Mouse (Mus musculus): ENCODE measurements at regions not wholly inside any gene's neighbourhood (a gene's known extent, or its start where the extent isn't known, plus 50 kb on each side); places are given as distances from the start of the nearest gene placed in this dataset.

DNA sequence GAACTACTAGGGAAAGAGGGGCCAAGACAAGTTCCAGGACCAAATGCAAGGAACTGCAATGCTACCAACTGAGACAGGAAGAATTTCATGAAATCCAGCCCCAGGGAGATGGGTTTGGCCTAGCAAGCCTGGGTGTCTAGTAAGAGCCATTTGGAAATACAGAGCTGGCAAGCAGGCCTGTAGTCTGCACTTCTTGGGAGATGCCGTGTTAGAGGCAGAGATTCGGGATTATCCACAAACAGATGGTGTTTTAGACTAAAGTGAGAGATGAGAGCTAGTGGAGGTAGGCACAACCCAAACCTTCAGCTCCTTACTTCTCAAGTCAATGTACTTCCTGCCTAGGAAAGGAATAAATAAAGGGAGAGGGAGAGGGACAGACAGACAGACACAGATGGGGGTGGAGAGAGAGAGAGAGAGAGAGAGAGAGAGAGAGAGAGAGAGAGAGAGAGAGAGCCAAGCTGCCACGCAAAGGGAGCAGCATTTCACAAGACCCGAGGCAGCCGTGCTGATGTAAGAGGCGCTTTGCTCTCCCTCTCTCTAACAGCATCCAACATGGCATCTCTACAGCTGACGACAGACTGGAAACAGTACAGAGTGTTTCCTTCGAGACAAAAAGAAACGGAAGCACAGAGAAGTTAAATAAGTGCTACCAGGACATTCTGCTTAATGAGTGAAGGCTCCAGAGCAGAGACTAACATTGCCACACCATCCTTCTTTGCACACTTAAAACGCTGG lies 182.9 kb downstream of the Irs2 start (continued):
- no peak for TF ChIP-seq RCOR1 (IDR thresholded peaks at IDR 0.05; ENCODE audit: low read depth, low read length)

DNA sequence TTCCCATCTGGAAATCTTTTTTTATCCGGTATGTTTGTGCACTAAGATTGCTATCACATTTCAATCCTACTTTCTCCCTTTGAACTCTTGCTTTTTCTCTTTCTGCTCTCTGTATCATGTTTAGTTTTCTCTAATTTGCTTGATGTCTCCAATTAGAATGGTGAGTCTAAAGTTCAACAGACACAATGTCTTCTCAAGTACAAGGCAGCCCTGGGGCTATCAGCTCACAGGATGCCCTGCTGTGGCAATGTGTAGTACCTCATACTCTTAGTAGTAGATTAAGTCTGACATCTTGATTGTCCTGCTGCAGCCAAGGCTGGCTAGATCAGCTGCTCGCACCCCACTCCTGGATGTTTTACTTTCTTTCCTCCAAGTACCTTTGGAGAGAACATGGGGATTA lies 186.4 kb downstream of the Irs2 start:
- H3K27me3 ChIP-seq (ENCODE audit: control insufficient read depth in 1 of 2, insufficient read depth in 2 of 2, low read length in 2 of 2) = no peaks in the 10 kb centered on the region; a peak in 1 of 4 replicates
- no peak for TF ChIP-seq ZC3H11A (IDR thresholded peaks at IDR 0.05; ENCODE audit: low read depth, low read length)
- no peak for TF ChIP-seq HCFC1 (IDR thresholded peaks at IDR 0.05; ENCODE audit: low read depth, low read length)
- no peak for TF ChIP-seq BHLHE40 (IDR thresholded peaks at IDR 0.05; ENCODE audit: borderline replicate concordance, low read depth, low read length)
- no peak for TF ChIP-seq GABPA (IDR thresholded peaks at IDR 0.05; ENCODE audit: low read depth, low read length)
- TF ChIP-seq GATA1 (IDR thresholded peaks at IDR 0.05; ENCODE audit: low read depth, low read length) = no peak
- no peak for TF ChIP-seq SMC3 (IDR thresholded peaks at IDR 0.05; ENCODE audit: low read depth, low read length)
- no peak for TF ChIP-seq SIN3A (IDR thresholded peaks at IDR 0.05; ENCODE audit: low read length)
- TF ChIP-seq MYC (IDR thresholded peaks at IDR 0.05; ENCODE audit: low read depth, low read length) = no peak
- no peak for TF ChIP-seq ZNF384 (IDR thresholded peaks at IDR 0.05; ENCODE audit: low read depth, low read length)
- no peak for TF ChIP-seq CTCF (IDR thresholded peaks at IDR 0.05 in 2 of 3, conservative IDR thresholded peaks at IDR 0.05 in 1 of 3; ENCODE audit: control insufficient read depth in 1 of 3, insufficient read depth in 1 of 3, low read depth in 2 of 3, low read length in 3 of 3, poor library complexity in 1 of 3, severe bottlenecking in 1 of 3)
- TF ChIP-seq TAL1 (IDR thresholded peaks at IDR 0.05; ENCODE audit: low read length) = no peak
- TF ChIP-seq MXI1 (IDR thresholded peaks at IDR 0.05; ENCODE audit: low read depth, low read length) = no peak
- no peak for TF ChIP-seq RCOR1 (IDR thresholded peaks at IDR 0.05; ENCODE audit: low read depth, low read length)
- TF ChIP-seq ETS1 (IDR thresholded peaks at IDR 0.05; ENCODE audit: low read depth, low read length) = no peak
- H3K27ac ChIP-seq (ENCODE audit: control insufficient read depth, low read depth, low read length) = no peak overlapping the region
- H3K9me3 ChIP-seq (replicated peaks; ENCODE audit: insufficient read depth, low read length) = no peaks in the 10 kb centered on the region
- no peak overlapping the region for H3K9ac ChIP-seq (ENCODE audit: control insufficient read depth, low read depth, low read length, poor library complexity, severe bottlenecking)
- no peaks in the 10 kb centered on the region for H3K79me2 ChIP-seq (ENCODE audit: control insufficient read depth, insufficient read depth, low read length, poor library complexity)
- H3K36me3 ChIP-seq (ENCODE audit: control insufficient read depth in 1 of 2, insufficient read depth in 2 of 2, low read length in 2 of 2) = no peaks in the 10 kb centered on the region
- no peak overlapping the region for H3K4me3 ChIP-seq (ENCODE audit: control insufficient read depth in 1 of 2, insufficient read depth in 1 of 2, low read depth in 2 of 2, low read length in 2 of 2)
- no peaks in the 10 kb centered on the region for H3K4me1 ChIP-seq (ENCODE audit: control insufficient read depth in 1 of 2, insufficient read depth in 2 of 2, low read length in 2 of 2)
- DNase-seq (ENCODE audit: low read depth, low spot score) = no peak

DNA sequence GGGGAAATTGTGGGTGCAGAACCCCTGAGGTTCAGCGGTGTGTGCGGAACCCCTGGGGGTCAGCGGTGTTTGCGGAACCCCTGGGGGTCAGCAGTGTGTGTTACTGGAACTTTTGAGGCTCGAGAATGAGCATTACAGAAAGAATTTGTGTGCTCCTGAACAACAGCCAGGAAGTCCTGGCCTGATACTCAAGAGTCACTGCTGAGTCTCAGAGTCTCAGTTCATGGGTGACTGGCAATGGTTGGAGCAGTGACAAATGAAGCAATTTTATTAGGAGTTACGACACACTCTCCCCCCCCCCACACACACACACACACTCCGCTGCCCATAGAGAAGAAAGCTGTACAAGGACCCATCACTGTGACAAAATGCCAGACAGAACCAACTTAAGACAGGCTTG lies 193.8 kb downstream of the Irs2 start:
- no peaks in the 10 kb centered on the region for H3K9me3 ChIP-seq (replicated peaks; ENCODE audit: insufficient read depth, low read length)
- H3K27ac ChIP-seq (ENCODE audit: control insufficient read depth, low read depth, low read length) = no peak overlapping the region
- peaks cover 0 to 1% of the 10 kb centered on the region in 2 experiments; a peak in 2 of 4 replicates for H3K27me3 ChIP-seq (ENCODE audit: control insufficient read depth in 1 of 2, insufficient read depth in 2 of 2, low read length in 2 of 2)
- H3K36me3 ChIP-seq (ENCODE audit: control insufficient read depth in 1 of 2, insufficient read depth in 2 of 2, low read length in 2 of 2) = no peaks in the 10 kb centered on the region
- H3K4me1 ChIP-seq (ENCODE audit: control insufficient read depth in 1 of 2, insufficient read depth in 2 of 2, low read length in 2 of 2) = no peaks in the 10 kb centered on the region
- DNase-seq (ENCODE audit: low read depth, low spot score) = no peak
- H3K9ac ChIP-seq (ENCODE audit: control insufficient read depth, low read depth, low read length, poor library complexity, severe bottlenecking) = no peak overlapping the region
- TF ChIP-seq POLR2A (IDR thresholded peaks at IDR 0.05; ENCODE audit: control insufficient read depth in 1 of 2, insufficient read depth in 1 of 2, low read depth in 1 of 2, low read length in 2 of 2, poor library complexity in 1 of 2) (no peak), ZNF384 (IDR thresholded peaks at IDR 0.05; ENCODE audit: low read depth, low read length) (no peak), ZC3H11A (IDR thresholded peaks at IDR 0.05; ENCODE audit: low read depth, low read length) (no peak), ELF1 (IDR thresholded peaks at IDR 0.05; ENCODE audit: low read depth, low read length) (no peak), MAX (IDR thresholded peaks at IDR 0.05; ENCODE audit: low read length) (no peak)
- H3K79me2 ChIP-seq (ENCODE audit: control insufficient read depth, insufficient read depth, low read length, poor library complexity) = no peaks in the 10 kb centered on the region
- H3K4me3 ChIP-seq (ENCODE audit: control insufficient read depth in 1 of 2, insufficient read depth in 1 of 2, low read depth in 2 of 2, low read length in 2 of 2) = no peak overlapping the region
